Mouse (Mus musculus) large intestine, adult 2 months (tissue): ENCODE measurements around the gene Tfrc. TPM values are rescaled to one million over a fixed set of nuclear protein-coding genes. Genes with fewer than 3 reads are reported as not detected.

ENCODE experiments used
- polyA plus RNA-seq: library from polyadenylated mRNA; depleted of rRNA; stranded (reverse); fragments of >200 nt; gene quantifications from 2 replicates; pipeline ENCODE4 v1.2.3, GENCODE M21; 2012; rRNA removed

Tfrc gene
- polyA plus RNA-seq, 1 experiment, result 21.1 TPM

Other genes with a start within 250 kb of the Tfrc start
- 0.45 and 0.84 TPM in 2 replicates for gene Tm4sf19, start 208.4 kb upstream of the Tfrc start, polyA plus RNA-seq
- 2.4 and 3.2 TPM in 2 replicates for gene Tctex1d2, start 189.2 kb upstream of the Tfrc start, polyA plus RNA-seq
- gene Pcyt1a, start 178.0 kb upstream of the Tfrc start, polyA plus RNA-seq, result 24.5 and 73.7 TPM in 2 replicates
- 838 and 1,191 TPM in 2 replicates for gene Slc51a, start 121.0 kb upstream of the Tfrc start, polyA plus RNA-seq
- gene Zdhhc19, start 112.7 kb upstream of the Tfrc start, polyA plus RNA-seq, result 1.9 and 3.1 TPM in 2 replicates
- gene Tnk2, start 35.0 kb downstream of the Tfrc start, polyA plus RNA-seq, result 38.2 and 53.6 TPM in 2 replicates
- gene Muc4, start 127.0 kb downstream of the Tfrc start, polyA plus RNA-seq, result 26.7 and 51.7 TPM in 2 replicates
- gene Muc20, start 188.5 kb downstream of the Tfrc start, polyA plus RNA-seq, result 0.05 TPM in 1 of 2 replicates, not detected in the other
- gene Smbd1, start 201.6 kb downstream of the Tfrc start, polyA plus RNA-seq, result 1.6 and 2.7 TPM in 2 replicates